Mouse (Mus musculus): ENCODE results near the gene Herc2.

GRCm38 (mm10) chr7:56023586-56023985, 26.4 kb upstream of the Herc2 start:
- TF ChIP-seq CTCF (IDR thresholded peaks at IDR 0.05), result no peak
- no peak for TF ChIP-seq EP300 (IDR thresholded peaks at IDR 0.05)
